Mouse (Mus musculus) lung, adult 2 months (tissue): ENCODE data around the gene H2-Q6.
"Not testable (repeated sequence)": the region's sequence is repeated elsewhere in the genome, so short reads cannot be mapped to it uniquely, and the experiment has no call there.

ENCODE experiments used
- CTCF ChIP-seq: fragments of 200-500 bp; IDR thresholded peaks from 2 replicates; pipeline ENCODE4 v1.5.1; 2011; ENCODE audit warnings: mild to moderate bottlenecking, low read length, control low read depth; ENCODE audit not compliant: insufficient read depth
- POLR2A ChIP-seq: fragments of 200-500 bp; IDR thresholded peaks from 2 replicates; pipeline ENCODE4 v1.6.1; 2011; ENCODE audit warnings: low read depth, mild to moderate bottlenecking, control low read depth, low read length, borderline replicate concordance; ENCODE audit errors: extremely low read depth

- TF ChIP-seq POLR2A, CTCF: not testable (repeated sequence)
Measured at GRCm38 (mm10) chr17:35421331-35421730, 3.3 kb upstream of the H2-Q6 start.
